ENCODE assay signal across 8 mouse cellular contexts in the genomic region with DNA sequence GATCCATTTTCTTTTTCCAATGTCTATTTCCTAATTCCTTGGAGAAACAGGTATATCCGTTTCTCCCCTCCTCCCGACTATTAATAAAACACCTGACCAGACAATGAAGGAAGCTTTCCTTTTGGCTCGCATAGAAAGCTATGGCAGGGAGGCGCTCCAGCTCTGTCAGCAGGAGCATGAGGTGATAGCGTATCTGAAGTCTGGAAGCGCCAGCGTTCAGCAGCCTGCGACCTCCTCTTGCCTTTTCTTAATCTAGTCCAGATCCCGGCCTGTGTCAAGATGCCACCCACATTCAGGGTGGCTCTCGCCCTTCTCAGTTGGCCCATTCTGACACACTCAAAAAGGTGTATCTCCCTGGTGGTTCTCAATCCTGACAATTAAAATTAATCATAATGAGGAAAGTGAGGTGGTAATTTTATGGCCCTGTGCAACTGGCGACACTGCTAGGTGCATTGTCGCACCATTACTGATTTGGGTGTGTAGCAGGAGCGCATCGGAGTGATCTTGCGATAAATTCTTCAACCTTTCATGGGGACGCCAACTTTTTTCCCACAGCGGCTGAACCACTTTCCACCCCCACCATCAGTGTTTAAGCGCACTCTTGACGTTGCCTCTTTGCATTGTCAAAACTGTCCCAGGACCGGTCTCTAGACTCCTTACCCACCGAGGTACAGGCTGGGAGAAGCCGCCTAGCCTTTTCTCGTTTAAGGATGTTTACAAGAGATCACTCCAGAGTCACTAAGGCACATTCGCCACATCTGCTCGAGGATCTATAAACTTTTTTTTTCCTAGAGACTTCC. TPM values are rescaled to one million over a fixed set of nuclear protein-coding genes. Genes with fewer than 3 reads are reported as not detected.
DNase-seq lines count a peak whose midpoint lies in the region; ATAC-seq and TF ChIP-seq lines count a peak whose summit lies in the region.

No protein-coding gene starts in this region.

- peak overlapping the region; percentile 91 for H3K27ac ChIP-seq in layer of hippocampus, adult 2 months
- peak overlapping the region; percentile 51 for H3K27ac ChIP-seq in bone marrow macrophage, adult 2 months (ENCODE audit: insufficient read depth, low read depth, low read length)
- H3K27ac ChIP-seq in hindbrain, embryonic 14.5 days = peak overlapping the region; percentile 92
- H3K27ac ChIP-seq in stomach, embryonic 15.5 days = peak overlapping the region; percentile 95

- intact Hi-C loops in gastrocnemius, postnatal 36 days (cut with DNase I) = loop anchor here (10.0 kb wide), 1 partner anchor 117 kb away; no protein-coding TSS in a partner anchor

- no peak for TF ChIP-seq POLR2A in bone marrow macrophage, adult 2 months (IDR thresholded peaks at IDR 0.05; ENCODE audit: borderline replicate concordance, low read depth, low read length)

- H3K4me1 ChIP-seq in bone marrow macrophage, adult 2 months (ENCODE audit: control insufficient read depth, insufficient read depth, low read length) = peaks cover 27% of the 10 kb centered on the region
- peaks cover 22% of the 10 kb centered on the region for H3K4me1 ChIP-seq in hindbrain, embryonic 14.5 days (replicated peaks; ENCODE audit: control insufficient read depth, insufficient read depth, low read length)
- peaks cover 23% of the 10 kb centered on the region for H3K4me1 ChIP-seq in stomach, embryonic 15.5 days

- no peak for TF ChIP-seq CTCF in layer of hippocampus, adult 2 months (conservative IDR thresholded peaks at IDR 0.05)
- no peak for TF ChIP-seq CTCF in bone marrow macrophage, adult 2 months (IDR thresholded peaks at IDR 0.05; ENCODE audit: low read depth, low read length)

- H3K27me3 ChIP-seq in hindbrain, embryonic 14.5 days (ENCODE audit: control insufficient read depth, insufficient read depth, low read length) = no peaks in the 10 kb centered on the region
- H3K27me3 ChIP-seq in stomach, embryonic 15.5 days (replicated peaks) = no peaks in the 10 kb centered on the region

- ATAC-seq in erythroblast, adult 5-6 weeks (replicated peaks; ENCODE audit: low FRiP score, poor library complexity, severe bottlenecking) = peak; percentile 14; the same call in 1 of the 2 replicates
- ATAC-seq in hindbrain, embryonic 14.5 days (ENCODE audit: low FRiP score) = peak; percentile 3; the same call in 1 of the 2 replicates
- peak; percentile 3; the same call in 1 of the 2 replicates for ATAC-seq in stomach, embryonic 15.5 days (ENCODE audit: insufficient read depth, low FRiP score, low read depth)

- DNase-seq in layer of hippocampus, adult 2 months (ENCODE audit: low spot score in 2 of 2) = no peak
- DNase-seq in layer of hippocampus, adult 8-10 months (ENCODE audit: low spot score in 2 of 2) = no peak
- DNase-seq in hindbrain, embryonic 14.5 days (ENCODE audit: low spot score) = peak; percentile 48
- peak; percentile 13 for DNase-seq in lung, postnatal 14 days
- no peak for DNase-seq in gastrocnemius, postnatal 36 days

- H3K4me3 ChIP-seq in layer of hippocampus, adult 2 months = peak overlapping the region; percentile 62
- peak overlapping the region; percentile 44 for H3K4me3 ChIP-seq in bone marrow macrophage, adult 2 months (ENCODE audit: insufficient read depth, low read length)
- peak overlapping the region; percentile 45 for H3K4me3 ChIP-seq in hindbrain, embryonic 14.5 days (replicated peaks; ENCODE audit: low read length)
- H3K4me3 ChIP-seq in stomach, embryonic 15.5 days (replicated peaks) = peak overlapping the region; percentile 42

- no peaks in the 10 kb centered on the region for H3K36me3 ChIP-seq in hindbrain, embryonic 14.5 days (replicated peaks; ENCODE audit: control insufficient read depth, insufficient read depth)
- H3K36me3 ChIP-seq in stomach, embryonic 15.5 days = no peaks in the 10 kb centered on the region

- 1% methylated on average over 25 of the region's 25 CpGs for WGBS in hindbrain, embryonic 14.5 days
- WGBS in stomach, embryonic 15.5 days = 4% methylated on average over 25 of the region's 25 CpGs

- peak overlapping the region; percentile 77 for H3K9ac ChIP-seq in hindbrain, embryonic 14.5 days
- H3K9ac ChIP-seq in stomach, embryonic 15.5 days = peak overlapping the region; percentile 24; the same call in 1 of the 2 replicates

- no peaks in the 10 kb centered on the region for H3K9me3 ChIP-seq in hindbrain, embryonic 14.5 days (ENCODE audit: control insufficient read depth, low read length)
- H3K9me3 ChIP-seq in stomach, embryonic 15.5 days = no peaks in the 10 kb centered on the region

- peak overlapping the region; percentile 68 for H3K4me2 ChIP-seq in hindbrain, embryonic 14.5 days (replicated peaks)
- H3K4me2 ChIP-seq in stomach, embryonic 15.5 days = peak overlapping the region; percentile 69

RNA-seq across cellular contexts. Expression of a gene that starts 44.4 kb away (rescaled TPM):
- 1 to 10 TPM; 1.6 to 2.2 TPM for total RNA-seq in layer of hippocampus, adult 2 months (2021)
- 1 to 10 TPM; 2.7 to 4.1 (median 3.2) TPM for total RNA-seq in layer of hippocampus, adult 8-10 months (2022)
- not detected in 2 replicates for polyA plus RNA-seq in bone marrow macrophage, adult 2 months (2012; ENCODE audit: insufficient read depth, insufficient read length, missing spikeins)
- not detected in 2 replicates for total RNA-seq in erythroblast, adult 5-6 weeks (2015; ENCODE audit: low replicate concordance)
- total RNA-seq in erythroblast, adult 5-6 weeks (2017; ENCODE audit: low replicate concordance) = not detected in 2 replicates
- polyA plus RNA-seq in hindbrain, embryonic 14.5 days (2014; fragmentation: Nextera tagmentation; extraction: Ambion mirVana) = 4.2 and 5.4 TPM in 2 replicates
- 0.28 and 0.59 TPM in 2 replicates for polyA plus RNA-seq in stomach, embryonic 15.5 days (2015; fragmentation: Nextera tagmentation; extraction: Ambion mirVana)
- total RNA-seq in gastrocnemius, postnatal 36 days (2021) = not detected

RNA-seq across cellular contexts. Expression of a gene that starts 46.0 kb away (rescaled TPM):
- total RNA-seq in layer of hippocampus, adult 2 months (2021) = 100 to 1,000 TPM; 597 to 622 TPM
- total RNA-seq in layer of hippocampus, adult 8-10 months (2022) = 100 to 1,000 TPM; 662 to 773 (median 703) TPM
- polyA plus RNA-seq in bone marrow macrophage, adult 2 months (2012; ENCODE audit: insufficient read depth, insufficient read length, missing spikeins) = 6.7 and 7.7 TPM in 2 replicates
- total RNA-seq in erythroblast, adult 5-6 weeks (2015; ENCODE audit: low replicate concordance) = 11.3 and 16.7 TPM in 2 replicates
- 17.3 and 20.9 TPM in 2 replicates for total RNA-seq in erythroblast, adult 5-6 weeks (2017; ENCODE audit: low replicate concordance)
- 323 and 381 TPM in 2 replicates for polyA plus RNA-seq in hindbrain, embryonic 14.5 days (2014; fragmentation: Nextera tagmentation; extraction: Ambion mirVana)
- 266 and 297 TPM in 2 replicates for polyA plus RNA-seq in stomach, embryonic 15.5 days (2015; fragmentation: Nextera tagmentation; extraction: Ambion mirVana)
- 10 to 100 TPM in 1 of 2 experiments, 1 to 10 TPM in 1; 6.4 to 12.3 TPM for total RNA-seq in gastrocnemius, postnatal 36 days (2021)

RNA-seq across cellular contexts. Expression of a gene that starts 55.2 kb away (rescaled TPM):
- under 1 TPM; 0.15 to 0.31 TPM for total RNA-seq in layer of hippocampus, adult 2 months (2021)
- under 1 TPM; 0.26 to 0.64 (median 0.34) TPM for total RNA-seq in layer of hippocampus, adult 8-10 months (2022)
- not detected in 2 replicates for polyA plus RNA-seq in bone marrow macrophage, adult 2 months (2012; ENCODE audit: insufficient read depth, insufficient read length, missing spikeins)
- not detected in 2 replicates for total RNA-seq in erythroblast, adult 5-6 weeks (2015; ENCODE audit: low replicate concordance)
- total RNA-seq in erythroblast, adult 5-6 weeks (2017; ENCODE audit: low replicate concordance) = not detected in 2 replicates
- 0.43 and 0.51 TPM in 2 replicates for polyA plus RNA-seq in hindbrain, embryonic 14.5 days (2014; fragmentation: Nextera tagmentation; extraction: Ambion mirVana)
- not detected in 2 replicates for polyA plus RNA-seq in stomach, embryonic 15.5 days (2015; fragmentation: Nextera tagmentation; extraction: Ambion mirVana)
- total RNA-seq in gastrocnemius, postnatal 36 days (2021) = not detected

Comparison
In these comparisons a context has a peak if more than half of its experiments do, and no peak if none do; other contexts are left out.
1. DNase-seq: peak in hindbrain, embryonic 14.5 days (single experiment) and lung, postnatal 14 days (single experiment); none in layer of hippocampus, adult 2 months (0 of 2), layer of hippocampus, adult 8-10 months (0 of 2) and gastrocnemius, postnatal 36 days (0 of 2).
2. RNA of a gene that starts 46.0 kb away (total RNA-seq): 662 to 773 TPM in layer of hippocampus, adult 8-10 months and 597 to 622 TPM in layer of hippocampus, adult 2 months; 11.3 to 20.9 TPM in erythroblast, adult 5-6 weeks and 6.4 to 12.3 TPM in gastrocnemius, postnatal 36 days; every median in the first group is over 10 times any median in the second.
3. Peak in every context shown above with its lines, with median percentiles within 50 percentile points of each other: H3K27ac ChIP-seq, H3K4me3 ChIP-seq and ATAC-seq.